Mouse (Mus musculus): ENCODE measurements around the gene Cpb2.

Gene Cpb2

DNA sequence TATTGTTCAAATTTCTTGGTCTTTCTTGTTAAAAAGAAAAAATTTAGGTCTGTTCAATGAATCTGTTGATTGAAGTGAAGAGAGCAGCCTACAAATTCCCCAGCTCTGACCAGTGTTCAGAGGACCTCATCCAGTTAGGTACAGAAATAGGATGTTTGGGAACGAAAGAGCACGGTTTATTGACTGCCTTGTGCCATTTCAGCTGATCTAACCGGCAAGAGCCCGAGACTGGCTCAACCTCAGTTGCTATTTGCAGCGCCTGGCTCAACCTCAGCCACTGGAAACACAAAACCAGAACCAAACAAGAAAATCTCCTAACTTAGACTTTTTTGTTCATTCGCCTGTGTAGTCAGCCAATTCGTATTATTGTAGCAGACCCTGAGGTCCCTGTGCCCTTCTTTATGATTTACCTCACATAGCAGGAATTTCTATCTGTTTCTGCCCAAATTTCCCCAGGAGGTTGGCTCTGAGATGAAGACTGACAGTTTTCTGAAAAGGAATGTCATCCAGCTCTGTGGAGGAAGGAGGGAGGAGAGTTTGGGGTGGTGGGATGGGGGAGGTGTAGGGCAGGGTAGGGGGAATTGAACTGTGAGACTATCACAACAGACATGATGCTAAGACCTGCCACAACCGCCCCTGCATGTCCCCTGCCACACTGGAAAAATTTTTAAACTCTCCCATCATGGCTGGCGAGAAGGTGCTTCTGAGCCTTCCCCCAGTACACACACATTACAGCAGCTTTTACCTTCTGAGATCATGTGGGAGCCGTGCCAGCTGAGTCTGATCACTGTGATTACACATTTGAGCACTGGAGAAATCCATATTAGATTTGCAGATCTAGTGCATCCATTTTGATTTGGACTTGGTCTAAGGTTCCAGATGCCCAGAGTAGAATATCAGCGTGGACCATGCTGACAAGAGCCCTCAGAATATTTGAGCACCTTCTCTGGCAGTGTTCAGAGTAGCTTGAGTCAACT is 4.2 kb downstream of the Cpb2 start:
- no peak for DNase-seq (ENCODE audit: low spot score in 2 of 2)

DNA sequence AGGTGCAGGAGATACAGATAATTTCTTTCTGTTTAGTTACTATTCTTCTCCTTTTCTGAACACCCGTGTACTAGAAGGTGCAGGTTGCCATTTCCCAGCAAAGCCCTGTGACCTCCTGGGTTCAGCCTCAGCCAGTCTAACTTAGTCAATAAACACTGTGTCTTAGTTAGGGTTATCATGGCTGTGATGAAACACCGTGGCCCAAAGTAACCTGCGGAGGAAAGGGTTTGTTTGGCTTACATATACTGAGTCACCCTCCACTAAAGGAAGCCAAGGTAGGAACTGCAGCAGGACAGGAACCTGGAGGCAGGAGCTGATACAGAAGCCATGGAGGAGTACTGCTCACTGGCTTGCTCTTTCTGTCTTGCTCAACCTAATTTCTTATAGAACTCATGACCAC is 8.3 kb downstream of the Cpb2 start:
- DNase-seq (ENCODE audit: low spot score in 2 of 2) = no peak

- DNase-seq (ENCODE audit: low spot score in 2 of 2) = peak in 1 of 2 experiments; percentile 4
Observed at GRCm38 (mm10) chr14:75256521-75256920, 14.4 kb downstream of the Cpb2 start.

DNA sequence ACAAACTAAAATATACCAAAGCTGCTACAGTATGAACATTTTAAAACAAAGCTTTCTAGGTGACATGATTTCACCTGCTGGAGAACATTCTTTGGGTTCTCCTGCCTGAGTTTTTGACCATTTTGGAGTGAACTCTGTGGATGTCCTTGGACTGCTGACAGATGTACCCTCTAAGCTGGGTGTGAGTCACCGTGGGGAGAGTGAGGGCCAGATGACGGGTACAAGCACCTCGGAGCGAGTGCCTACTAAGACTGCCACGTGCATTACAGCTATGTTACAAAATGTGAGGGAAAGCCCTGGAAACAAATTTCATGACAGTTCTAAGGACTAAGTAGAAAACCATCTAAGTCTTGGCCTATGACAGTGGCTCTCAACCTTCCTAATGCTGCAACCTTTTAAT is 27.4 kb downstream of the Cpb2 start:
- no peak for DNase-seq (ENCODE audit: low spot score in 2 of 2)

GRCm38 (mm10) chr14:75279716-75280115 is 37.6 kb downstream of the Cpb2 start:
- DNase-seq (ENCODE audit: low spot score in 2 of 2) = no peak

DNA sequence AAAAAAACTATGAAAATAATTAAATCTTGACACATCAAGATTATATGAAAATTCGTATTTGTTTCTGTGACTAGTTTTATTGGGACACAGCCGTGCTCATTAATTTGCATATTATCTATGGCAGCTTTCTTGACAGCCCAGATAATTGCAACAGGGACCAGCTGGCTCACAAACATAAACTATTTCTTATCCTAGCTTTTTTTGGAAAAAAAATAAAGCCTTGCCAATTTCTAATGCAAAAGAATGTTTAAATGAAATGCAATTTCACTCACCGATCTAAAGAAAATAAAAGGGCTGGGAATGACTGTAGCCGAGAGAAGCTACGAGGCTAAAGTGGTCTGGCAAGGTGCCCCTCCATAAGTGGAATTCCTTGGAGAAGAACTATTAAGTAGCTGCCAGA is 38.3 kb downstream of the Cpb2 start:
- DNase-seq (ENCODE audit: low spot score in 2 of 2) = no peak

- DNase-seq (ENCODE audit: low spot score in 2 of 2) = no peak
Observed at GRCm38 (mm10) chr14:75283609-75284192, 41.6 kb downstream of the Cpb2 start.

GRCm38 (mm10) chr14:75284193-75284915 is 42.3 kb downstream of the Cpb2 start, which contains the start of gene Zc3h13:
Zc3h13 (plus strand) TSS chr14:75284373.
- peak; percentile 95 to 98 for DNase-seq (ENCODE audit: low spot score in 2 of 2)

DNA sequence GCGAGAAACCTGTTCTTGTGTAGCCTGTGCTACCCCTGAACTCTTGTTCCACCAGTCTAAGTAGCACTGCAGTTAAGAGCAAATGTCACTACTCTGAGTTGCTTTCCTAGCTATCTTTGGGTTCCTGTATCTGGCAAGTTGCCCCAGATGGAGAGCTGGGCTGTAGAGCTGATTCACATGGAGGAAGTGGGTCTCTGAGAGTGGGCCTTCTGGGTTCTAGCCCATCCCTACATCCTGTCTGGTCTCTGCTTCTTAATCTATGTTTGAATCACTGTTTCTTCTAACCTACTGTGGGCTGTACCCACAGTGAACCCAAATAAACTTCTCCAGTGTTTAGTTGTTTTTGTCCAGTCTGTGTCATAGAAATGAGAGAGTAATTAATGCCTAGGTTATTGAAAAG is 59.0 kb downstream of the Cpb2 start:
- DNase-seq (ENCODE audit: low spot score in 2 of 2) = no peak

- no peak for DNase-seq (ENCODE audit: low spot score in 2 of 2)
Observed at GRCm38 (mm10) chr14:75303807-75304206, 61.7 kb downstream of the Cpb2 start.

GRCm38 (mm10) chr14:75307855-75308254 is 65.8 kb downstream of the Cpb2 start:
- DNase-seq (ENCODE audit: low spot score in 2 of 2) = no peak

DNA sequence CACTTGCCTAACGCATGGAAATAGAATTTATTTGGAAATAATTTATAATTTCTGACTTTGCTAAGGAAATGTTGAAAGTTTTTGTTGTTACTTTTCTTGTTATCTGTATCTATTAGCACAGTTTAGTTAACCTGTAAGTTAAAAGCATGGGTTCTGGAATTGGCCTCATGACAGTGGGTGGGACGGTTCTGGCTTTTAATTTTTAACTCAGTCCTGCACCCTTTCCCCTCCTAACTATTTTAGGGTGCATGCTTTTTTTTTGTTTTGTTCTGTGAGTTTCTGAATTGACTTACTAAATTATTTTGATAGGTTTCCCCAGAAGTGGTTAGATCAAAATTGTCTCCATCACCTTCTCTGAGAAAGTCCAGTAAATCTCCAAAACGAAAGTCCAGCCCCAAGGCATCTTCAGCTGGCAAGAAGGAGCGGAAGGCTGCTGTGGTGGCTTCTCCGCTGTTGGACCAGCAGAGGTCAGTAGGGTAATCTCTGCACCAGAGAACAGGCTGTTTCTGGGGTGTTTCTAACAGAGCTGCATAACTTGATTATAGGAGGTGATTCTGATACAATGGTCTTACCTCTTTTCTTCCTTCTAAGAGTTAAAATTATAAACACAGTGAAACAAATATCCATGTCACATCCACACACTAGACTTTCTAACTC is 67.4 kb downstream of the Cpb2 start:
- DNase-seq (ENCODE audit: low spot score in 2 of 2) = no peak

GRCm38 (mm10) chr14:75314484-75314883 is 72.4 kb downstream of the Cpb2 start:
- no peak for DNase-seq (ENCODE audit: low spot score in 2 of 2)

DNA sequence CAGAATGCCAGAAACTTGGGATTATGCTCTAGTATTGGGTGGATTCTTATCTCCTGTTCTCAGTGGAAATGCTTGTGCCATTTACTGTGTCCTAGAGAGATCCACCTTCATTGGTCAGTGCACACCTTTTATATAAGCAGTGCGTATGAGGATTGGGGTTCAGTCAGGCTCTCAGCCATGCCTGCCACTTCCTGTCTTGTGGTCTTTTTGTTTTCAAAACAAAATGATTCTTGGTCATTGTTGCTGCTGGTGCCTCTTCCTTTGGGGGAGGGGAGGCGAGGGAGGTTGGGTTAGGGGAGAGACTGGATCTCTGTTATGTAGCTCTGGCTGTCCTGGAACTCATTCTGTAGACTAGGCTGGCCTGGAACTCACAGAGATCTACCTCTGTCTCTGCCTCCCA is 76.6 kb downstream of the Cpb2 start:
- DNase-seq (ENCODE audit: low spot score in 2 of 2) = no peak

GRCm38 (mm10) chr14:75320269-75320668 is 78.2 kb downstream of the Cpb2 start:
- DNase-seq (ENCODE audit: low spot score in 2 of 2) = no peak

DNA sequence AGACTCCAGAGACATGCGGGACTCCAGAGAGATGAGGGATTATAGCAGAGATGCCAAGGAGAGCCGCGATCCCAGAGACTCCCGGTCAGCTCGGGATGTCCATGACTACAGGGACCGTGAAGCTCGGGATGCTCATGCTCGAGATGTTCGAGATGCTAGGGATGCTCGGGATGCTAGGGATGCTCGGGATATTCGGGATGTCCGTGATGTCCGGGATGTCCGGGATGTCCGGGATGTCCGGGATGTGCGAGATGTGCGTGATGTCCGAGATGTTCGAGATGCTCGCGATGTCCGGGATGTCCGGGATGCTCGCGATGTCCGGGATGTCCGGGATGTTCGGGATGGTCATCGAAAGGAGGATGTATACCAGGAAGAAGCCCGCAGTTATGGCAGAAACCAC is 81.3 kb downstream of the Cpb2 start:
- no peak for DNase-seq (ENCODE audit: low spot score in 2 of 2)

DNA sequence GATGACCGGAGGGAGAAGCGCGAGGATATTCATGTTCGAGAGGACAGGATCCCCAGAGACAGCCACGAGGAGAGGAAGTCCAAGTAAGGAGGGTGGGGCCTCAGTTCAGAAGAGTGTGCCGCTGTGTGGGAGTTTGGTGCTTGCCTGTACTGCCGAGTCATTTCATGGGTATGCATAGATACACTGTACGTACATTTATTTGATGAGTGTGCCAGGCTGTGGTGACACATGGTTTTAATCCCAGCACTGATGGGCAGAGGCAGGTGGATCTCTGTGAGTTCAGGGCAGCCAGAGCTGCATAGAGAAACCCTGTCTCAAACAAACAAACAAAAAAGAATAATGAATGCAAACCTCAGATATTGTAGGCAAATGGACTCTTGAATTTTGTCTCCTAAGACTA is 86.0 kb downstream of the Cpb2 start:
- no peak for DNase-seq (ENCODE audit: low spot score in 2 of 2)

GRCm38 (mm10) chr14:75330621-75331020 is 88.5 kb downstream of the Cpb2 start:
- DNase-seq (ENCODE audit: low spot score in 2 of 2) = no peak
